Mouse (Mus musculus): ENCODE measurements at regions not wholly inside any gene's neighbourhood (a gene's known extent, or its start where the extent isn't known, plus 50 kb on each side); places are given as distances from the start of the nearest gene placed in this dataset.

GRCm38 (mm10) chr17:83101756-83102155, 113.3 kb upstream of the Pkdcc start:
- Histone ChIP-seq H3K4me3 (no peak overlapping the region), H3K27me3 (no peaks in the 10 kb centered on the region), H3K9me3 (replicated peaks) (no peaks in the 10 kb centered on the region), H3K4me1 (0 out of 2 replicates have a peak, but pooled peaks cover 3% of the 10 kb centered on the region), H3K9ac (no peak overlapping the region), H3K4me2 (no peak overlapping the region), H3K36me3 (ENCODE audit: poor library complexity, severe bottlenecking) (no peaks in the 10 kb centered on the region), H3K27ac (no peak overlapping the region)
- no peak for ATAC-seq
- WGBS = 90% methylated on average over 14 of the region's 14 CpGs

GRCm38 (mm10) chr17:83102675-83103412, 112.2 kb upstream of the Pkdcc start:
- Histone ChIP-seq H3K4me1 (0 out of 2 replicates have a peak, but pooled peaks cover 3% of the 10 kb centered on the region), H3K9ac (no peak overlapping the region), H3K36me3 (ENCODE audit: poor library complexity, severe bottlenecking) (no peaks in the 10 kb centered on the region), H3K27ac (no peak overlapping the region), H3K4me2 (no peak overlapping the region), H3K9me3 (replicated peaks) (no peaks in the 10 kb centered on the region), H3K4me3 (no peak overlapping the region), H3K27me3 (no peaks in the 10 kb centered on the region)
- no peak for ATAC-seq
- WGBS = 93% methylated on average over 6 of the region's 6 CpGs

DNA sequence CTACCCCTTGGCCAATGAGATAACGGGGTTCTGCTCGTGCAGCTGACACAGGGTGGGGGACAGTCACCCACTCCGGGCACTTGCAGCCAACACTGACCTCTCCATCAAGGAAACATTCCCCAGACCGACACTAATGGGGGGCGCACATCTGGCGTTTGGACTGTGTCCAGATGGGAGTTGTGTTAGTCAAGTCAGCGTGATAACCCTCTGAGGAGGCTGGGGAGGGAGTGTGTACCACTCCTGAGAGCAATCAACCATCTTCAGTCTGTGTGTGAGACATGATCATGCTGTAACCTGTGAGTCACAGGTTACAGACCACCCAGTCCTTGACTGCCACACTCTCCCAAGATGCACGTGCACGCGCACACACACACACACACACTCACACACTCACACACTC, 106.9 kb upstream of the Pkdcc start:
- peaks cover 7% of the 10 kb centered on the region for H3K4me1 ChIP-seq
- H3K9me3 ChIP-seq (replicated peaks) = no peaks in the 10 kb centered on the region
- WGBS = 83% methylated on average over 10 of the region's 10 CpGs
- H3K27me3 ChIP-seq = no peaks in the 10 kb centered on the region
- no peak overlapping the region for H3K27ac ChIP-seq
- no peaks in the 10 kb centered on the region for H3K36me3 ChIP-seq (ENCODE audit: poor library complexity, severe bottlenecking)
- H3K4me3 ChIP-seq = no peak overlapping the region
- no peak overlapping the region for H3K9ac ChIP-seq
- no peak for ATAC-seq
- no peak overlapping the region for H3K4me2 ChIP-seq

- WGBS = 68% methylated on average over 10 of the region's 10 CpGs
- Histone ChIP-seq H3K27ac (no peak overlapping the region), H3K4me2 (no peak overlapping the region), H3K9me3 (replicated peaks) (no peaks in the 10 kb centered on the region), H3K9ac (no peak overlapping the region), H3K27me3 (no peaks in the 10 kb centered on the region), H3K36me3 (ENCODE audit: poor library complexity, severe bottlenecking) (no peaks in the 10 kb centered on the region), H3K4me3 (no peak overlapping the region), H3K4me1 (peaks cover 13% of the 10 kb centered on the region)
- peak; percentile 52; the same call in 1 of the 2 replicates for ATAC-seq
Observed at GRCm38 (mm10) chr17:83109792-83110440, 105.2 kb upstream of the Pkdcc start.

- 84% methylated on average over 8 of the region's 8 CpGs for WGBS
- no peaks in the 10 kb centered on the region for H3K9me3 ChIP-seq (replicated peaks)
- no peak overlapping the region for H3K4me3 ChIP-seq
- no peak overlapping the region for H3K27ac ChIP-seq
- H3K4me2 ChIP-seq = no peak overlapping the region
- no peak overlapping the region for H3K9ac ChIP-seq
- H3K36me3 ChIP-seq (ENCODE audit: poor library complexity, severe bottlenecking) = no peaks in the 10 kb centered on the region
- no peaks in the 10 kb centered on the region for H3K27me3 ChIP-seq
- peaks cover 13% of the 10 kb centered on the region for H3K4me1 ChIP-seq
- ATAC-seq = no peak
Observed at GRCm38 (mm10) chr17:83110556-83110955, 104.5 kb upstream of the Pkdcc start.

GRCm38 (mm10) chr17:83115146-83115545, 99.9 kb upstream of the Pkdcc start:
- Histone ChIP-seq H3K36me3 (ENCODE audit: poor library complexity, severe bottlenecking) (no peaks in the 10 kb centered on the region), H3K27ac (no peak overlapping the region), H3K4me1 (peaks cover 16% of the 10 kb centered on the region), H3K27me3 (no peaks in the 10 kb centered on the region), H3K9ac (no peak overlapping the region), H3K4me2 (no peak overlapping the region), H3K4me3 (no peak overlapping the region), H3K9me3 (replicated peaks) (no peaks in the 10 kb centered on the region)
- WGBS = 91% methylated on average over 4 of the region's 4 CpGs
- no peak for ATAC-seq

- H3K27me3 ChIP-seq = no peaks in the 10 kb centered on the region
- ATAC-seq = no peak
- no peak overlapping the region for H3K9ac ChIP-seq
- no peak overlapping the region for H3K27ac ChIP-seq
- H3K4me1 ChIP-seq = peaks cover 16% of the 10 kb centered on the region
- H3K9me3 ChIP-seq (replicated peaks) = no peaks in the 10 kb centered on the region
- no peaks in the 10 kb centered on the region for H3K36me3 ChIP-seq (ENCODE audit: poor library complexity, severe bottlenecking)
- H3K4me2 ChIP-seq = no peak overlapping the region
- no peak overlapping the region for H3K4me3 ChIP-seq
- WGBS = 47% methylated on average over 6 of the region's 6 CpGs
Observed at GRCm38 (mm10) chr17:83115832-83116480, 99.1 kb upstream of the Pkdcc start.

DNA sequence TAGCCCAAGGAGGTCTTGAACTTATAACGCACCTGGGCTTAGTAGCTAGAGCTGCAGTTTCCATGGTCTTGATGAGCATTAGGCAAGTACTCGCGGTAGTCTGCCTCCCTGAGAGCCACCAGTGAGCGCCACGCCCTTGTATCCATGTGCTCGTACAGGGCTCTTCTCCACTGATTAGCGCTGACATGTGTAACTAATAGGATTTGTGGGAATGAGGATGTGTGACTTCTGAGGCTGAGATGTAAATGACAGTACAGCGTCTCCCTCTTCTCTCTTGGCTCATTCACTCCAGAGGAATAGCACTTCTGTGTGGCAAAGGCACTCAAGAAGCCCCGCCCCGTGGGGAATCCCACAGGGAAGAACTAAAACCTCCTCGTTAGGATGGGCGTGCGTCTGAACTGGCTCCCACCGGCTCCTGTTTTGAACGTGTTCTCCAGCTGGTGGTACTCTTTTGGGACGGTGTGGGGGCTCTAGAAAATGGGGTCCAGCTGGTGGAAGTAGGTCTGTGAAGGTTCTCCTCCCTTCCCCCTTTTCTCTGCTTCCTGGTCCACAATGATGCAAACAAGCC, 94.3 kb upstream of the Pkdcc start:
- Histone ChIP-seq H3K4me1 (peaks cover 25% of the 10 kb centered on the region), H3K27me3 (no peaks in the 10 kb centered on the region), H3K9ac (no peak overlapping the region), H3K36me3 (ENCODE audit: poor library complexity, severe bottlenecking) (no peaks in the 10 kb centered on the region), H3K27ac (no peak overlapping the region), H3K9me3 (replicated peaks) (no peaks in the 10 kb centered on the region), H3K4me3 (no peak overlapping the region), H3K4me2 (no peak overlapping the region)
- ATAC-seq = no peak
- WGBS = 58% methylated on average over 16 of the region's 16 CpGs

DNA sequence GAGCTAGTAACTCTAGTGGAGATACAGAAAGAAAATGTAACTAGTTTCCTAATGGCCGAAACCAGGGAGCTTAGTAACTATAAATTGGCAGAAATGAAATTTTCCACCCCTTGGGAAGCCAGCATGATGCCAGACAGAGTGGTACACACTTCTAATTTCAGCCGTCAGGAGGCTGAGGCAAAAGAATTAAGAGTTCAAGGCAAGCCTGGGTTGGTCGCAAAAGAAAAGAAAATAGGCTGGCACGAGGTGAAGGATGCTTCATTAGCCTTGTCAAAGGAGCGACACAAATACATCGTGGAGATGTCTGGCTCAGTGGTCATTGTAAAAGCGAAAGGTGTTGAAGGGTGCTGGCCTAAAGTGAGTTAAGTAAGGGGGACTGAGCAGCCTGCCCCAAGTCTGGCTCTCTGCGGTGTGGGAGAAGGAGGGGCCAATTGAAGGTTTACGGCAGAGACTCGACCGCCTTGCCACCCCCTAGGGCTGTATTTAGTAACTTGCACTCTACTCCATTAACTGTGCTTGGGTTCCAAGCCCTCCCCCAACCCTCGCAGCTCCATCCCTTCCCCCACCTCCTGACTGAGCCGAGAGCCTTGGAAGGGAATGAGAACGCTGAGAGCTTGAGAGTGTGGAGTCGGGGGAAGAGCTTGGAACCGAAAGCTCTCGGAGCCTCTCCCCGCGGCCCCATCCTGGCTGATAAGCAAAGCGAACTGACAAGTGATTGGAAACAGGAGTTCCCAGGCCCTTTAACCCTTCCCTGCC, 92.4 kb upstream of the Pkdcc start:
- WGBS = 5% methylated on average over 20 of the region's 20 CpGs
- Histone ChIP-seq H3K9ac (peak overlapping the region; percentile 26; the same call in 1 of the 2 replicates), H3K4me1 (peaks cover 30% of the 10 kb centered on the region), H3K4me2 (peak overlapping the region; percentile 55), H3K27ac (0 out of 2 replicates have a peak overlapping the region, but pooled peaks have one; percentile 14), H3K27me3 (no peaks in the 10 kb centered on the region), H3K9me3 (replicated peaks) (no peaks in the 10 kb centered on the region), H3K4me3 (peak overlapping the region; percentile 14), H3K36me3 (ENCODE audit: poor library complexity, severe bottlenecking) (no peaks in the 10 kb centered on the region)
- peak; percentile 87 for ATAC-seq

DNA sequence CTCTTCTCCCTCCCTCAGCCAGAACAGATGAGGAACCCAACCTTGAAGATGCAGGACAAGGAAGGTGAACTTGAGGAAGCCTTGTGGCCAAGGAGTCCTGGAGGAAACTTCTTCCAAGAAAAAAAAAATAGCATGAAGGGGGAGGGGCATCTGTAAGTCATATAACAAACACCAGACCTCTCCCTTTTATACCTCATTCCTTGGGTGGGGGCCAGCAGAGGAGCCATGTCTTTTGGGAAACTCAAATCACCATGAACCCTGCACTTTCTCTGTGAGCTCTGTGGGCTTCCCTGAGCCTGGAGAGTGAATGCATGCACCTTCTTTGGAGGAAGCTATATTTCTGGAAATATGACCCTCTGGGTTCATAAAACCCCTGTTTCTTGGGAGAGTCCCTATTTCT, 90.0 kb upstream of the Pkdcc start:
- H3K4me2 ChIP-seq = no peak overlapping the region
- H3K9me3 ChIP-seq (replicated peaks) = no peaks in the 10 kb centered on the region
- H3K27ac ChIP-seq = no peak overlapping the region
- no peaks in the 10 kb centered on the region for H3K27me3 ChIP-seq
- H3K9ac ChIP-seq = no peak overlapping the region
- no peaks in the 10 kb centered on the region for H3K36me3 ChIP-seq (ENCODE audit: poor library complexity, severe bottlenecking)
- peaks cover 53% of the 10 kb centered on the region for H3K4me1 ChIP-seq
- ATAC-seq = no peak
- no peak overlapping the region for H3K4me3 ChIP-seq

GRCm38 (mm10) chr17:83127842-83128241, 87.2 kb upstream of the Pkdcc start:
- Histone ChIP-seq H3K9me3 (replicated peaks) (no peaks in the 10 kb centered on the region), H3K4me1 (peaks cover 43% of the 10 kb centered on the region), H3K27me3 (no peaks in the 10 kb centered on the region), H3K36me3 (ENCODE audit: poor library complexity, severe bottlenecking) (no peaks in the 10 kb centered on the region), H3K27ac (no peak overlapping the region), H3K9ac (no peak overlapping the region), H3K4me3 (no peak overlapping the region), H3K4me2 (no peak overlapping the region)
- no peak for ATAC-seq
- 49% methylated on average over 6 of the region's 6 CpGs for WGBS
